Mouse (Mus musculus): ENCODE results near the gene Ube2o. TPM values are rescaled to one million over a fixed set of nuclear protein-coding genes. Genes with fewer than 3 reads are reported as not detected.

Gene Ube2o
- polyA plus RNA-seq, 1 experiment from 2014 or later: 21.7 TPM

DNA sequence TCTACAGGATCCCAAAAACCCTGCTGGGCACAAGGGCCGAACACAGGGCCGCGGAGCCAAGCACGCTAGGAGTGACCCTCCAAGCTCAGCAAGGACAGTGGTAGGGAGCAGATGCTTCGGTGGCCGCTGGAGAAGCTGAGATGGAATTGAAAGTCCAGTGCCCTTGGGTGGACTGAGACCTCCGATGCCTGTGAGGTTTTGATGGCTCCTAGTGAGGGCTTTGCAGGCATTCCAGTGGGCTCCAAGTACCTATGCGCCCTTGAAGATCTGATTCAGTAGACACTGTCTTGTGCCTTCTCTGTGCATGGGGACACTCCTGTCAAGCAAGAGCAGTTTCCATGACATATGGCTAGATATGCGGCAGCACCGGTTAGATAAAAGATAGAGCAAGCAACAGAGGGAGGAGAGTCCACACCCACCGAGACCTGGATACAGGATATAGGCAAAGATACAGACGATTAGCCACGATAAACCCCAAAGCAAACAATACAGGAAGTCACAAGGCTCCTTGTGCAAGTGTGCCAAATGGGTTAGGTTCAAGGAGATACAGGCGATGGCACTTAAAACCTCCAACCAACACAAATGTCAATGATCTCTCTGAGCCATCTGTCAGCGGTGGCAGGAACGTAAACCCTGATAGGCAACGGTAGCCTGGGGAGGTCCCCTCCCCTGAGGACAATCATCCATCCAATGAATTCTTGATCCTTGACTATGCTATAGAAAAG lies 74.9 kb downstream of the Ube2o start:
- H3K36me3 ChIP-seq: no peaks in the 10 kb centered on the region
- no peak overlapping the region for H3K9ac ChIP-seq (replicated peaks)
- 83% methylated on average over 17 of the region's 17 CpGs for WGBS
- no peak for ATAC-seq (ENCODE audit: insufficient number of reproducible peaks, insufficient read depth, low FRiP score, low TSS enrichment, low read depth)
- H3K4me2 ChIP-seq: no peak overlapping the region
- no peak overlapping the region for H3K4me3 ChIP-seq (replicated peaks)
- 0 out of 2 replicates have a peak, but pooled peaks cover 4% of the 10 kb centered on the region for H3K4me1 ChIP-seq (replicated peaks)
- H3K27ac ChIP-seq: no peak overlapping the region
- no peaks in the 10 kb centered on the region for H3K27me3 ChIP-seq
- H3K9me3 ChIP-seq: no peaks in the 10 kb centered on the region

DNA sequence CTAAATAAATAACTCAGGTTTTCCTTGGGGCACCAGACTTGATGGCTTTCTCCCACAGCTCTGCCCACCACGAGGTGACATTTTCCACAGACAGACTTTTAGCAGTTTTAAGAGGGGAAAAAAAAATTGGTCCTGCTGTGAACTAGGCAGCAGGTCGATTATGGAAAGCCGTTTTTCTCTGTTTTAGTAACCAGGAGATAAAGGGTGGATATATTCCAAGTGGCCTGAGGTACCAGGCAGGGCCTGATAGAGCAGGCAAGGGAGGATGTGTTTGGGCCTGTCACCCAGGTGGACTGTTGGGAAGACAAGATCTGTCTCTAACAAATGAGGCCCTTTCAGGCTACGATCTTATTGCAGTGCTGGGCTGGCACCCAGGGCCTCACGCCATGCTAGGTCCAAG lies 75.7 kb downstream of the Ube2o start:
- Histone ChIP-seq H3K27ac (no peak overlapping the region), H3K4me1 (replicated peaks) (0 out of 2 replicates have a peak, but pooled peaks cover 4% of the 10 kb centered on the region), H3K9ac (replicated peaks) (no peak overlapping the region), H3K27me3 (no peaks in the 10 kb centered on the region), H3K36me3 (no peaks in the 10 kb centered on the region), H3K9me3 (no peaks in the 10 kb centered on the region), H3K4me2 (no peak overlapping the region), H3K4me3 (replicated peaks) (no peak overlapping the region)
- WGBS: 65% methylated on average over 5 of the region's 5 CpGs
- no peak for ATAC-seq (ENCODE audit: insufficient number of reproducible peaks, insufficient read depth, low FRiP score, low TSS enrichment, low read depth)

DNA sequence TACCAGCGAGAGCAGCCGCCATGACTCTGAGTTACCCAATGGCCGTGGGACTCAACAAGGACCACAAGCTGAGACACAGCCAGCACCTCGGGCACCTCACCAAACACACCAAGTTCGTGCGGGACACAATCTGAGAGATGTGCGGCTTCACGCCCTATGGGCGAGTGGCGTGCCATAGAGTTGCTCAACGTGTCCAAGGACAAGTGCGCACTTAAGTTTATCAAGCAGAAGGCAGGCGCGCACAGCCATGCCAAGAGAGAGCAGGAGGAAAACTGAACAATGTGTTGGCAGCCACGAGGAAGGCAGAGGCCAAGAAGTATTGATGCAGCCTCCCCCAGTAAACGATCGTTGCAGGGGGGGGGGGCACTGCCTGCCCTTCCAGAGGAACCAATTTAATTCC lies 76.7 kb downstream of the Ube2o start:
- Histone ChIP-seq H3K4me2 (no peak overlapping the region), H3K4me3 (replicated peaks) (no peak overlapping the region), H3K36me3 (no peaks in the 10 kb centered on the region), H3K4me1 (replicated peaks) (0 out of 2 replicates have a peak, but pooled peaks cover 4% of the 10 kb centered on the region), H3K27me3 (no peaks in the 10 kb centered on the region), H3K27ac (no peak overlapping the region), H3K9ac (replicated peaks) (no peak overlapping the region), H3K9me3 (no peaks in the 10 kb centered on the region)
- no peak for ATAC-seq (ENCODE audit: insufficient number of reproducible peaks, insufficient read depth, low FRiP score, low TSS enrichment, low read depth)
- WGBS: 91% methylated on average over 17 of the region's 17 CpGs

DNA sequence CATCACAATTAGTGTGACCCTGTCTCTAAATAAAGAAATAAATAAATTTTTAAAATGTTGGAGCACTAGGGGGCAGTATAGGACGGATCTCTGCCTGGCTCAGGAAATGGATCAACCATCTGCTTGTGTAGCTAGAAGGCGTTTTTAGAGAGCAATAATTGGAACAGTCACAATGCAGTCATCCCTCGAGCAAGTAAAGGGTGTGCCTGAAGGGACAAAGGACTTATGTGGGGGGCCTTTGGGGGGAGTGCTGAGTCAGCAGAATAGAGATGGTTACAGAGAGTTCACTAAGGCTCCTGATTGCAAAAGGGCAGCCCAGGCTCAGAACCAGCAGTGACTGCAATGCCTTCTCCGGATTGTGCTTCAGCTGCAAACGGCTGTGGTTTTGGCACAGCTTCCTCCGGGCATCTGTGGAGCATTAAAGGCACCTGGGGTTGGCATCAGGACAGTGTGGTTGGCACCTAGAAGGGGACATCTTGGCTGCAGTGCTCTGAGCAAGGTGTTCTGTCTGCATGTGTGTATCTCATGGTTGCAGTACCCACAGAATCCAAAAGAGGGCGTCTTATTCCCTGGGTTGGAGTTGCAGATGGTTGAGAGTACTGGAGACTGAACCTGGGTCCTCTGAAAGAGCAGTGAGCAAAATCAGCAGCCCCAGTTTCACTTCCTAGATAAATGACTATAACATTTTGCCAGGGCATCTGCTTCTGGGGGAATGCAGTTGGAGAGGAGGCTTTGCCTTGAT lies 80.1 kb downstream of the Ube2o start:
- Histone ChIP-seq H3K4me1 (replicated peaks) (0 out of 2 replicates have a peak, but pooled peaks cover 3% of the 10 kb centered on the region), H3K27ac (no peak overlapping the region), H3K4me2 (no peak overlapping the region), H3K9ac (replicated peaks) (no peak overlapping the region), H3K36me3 (no peaks in the 10 kb centered on the region), H3K9me3 (no peaks in the 10 kb centered on the region), H3K27me3 (peaks cover 4% of the 10 kb centered on the region; the same call in 1 of the 2 replicates), H3K4me3 (replicated peaks) (no peak overlapping the region)
- 0 out of 2 replicates have a peak, but pooled peaks have one; percentile 26 for ATAC-seq (ENCODE audit: insufficient number of reproducible peaks, insufficient read depth, low FRiP score, low TSS enrichment, low read depth)
- 32% methylated on average over 7 of the region's 7 CpGs for WGBS

DNA sequence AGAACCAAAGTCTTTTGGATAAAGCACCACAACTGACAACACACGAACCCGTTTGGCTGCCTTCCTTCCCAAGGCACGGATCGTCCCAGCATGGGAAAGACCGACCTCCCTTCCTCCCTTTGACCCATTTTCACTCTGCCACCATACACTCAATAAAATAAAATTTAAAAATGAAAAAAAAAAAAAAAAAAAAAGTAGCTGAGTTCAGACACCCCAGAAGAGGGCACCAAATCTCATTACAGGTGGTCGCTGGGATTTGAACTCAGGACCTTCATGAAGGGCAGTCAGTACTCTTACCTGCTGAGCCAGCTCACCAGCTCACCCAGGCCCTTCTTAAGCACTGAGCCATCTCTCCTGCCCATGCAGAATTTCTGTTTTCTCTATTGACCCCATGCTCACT lies 82.2 kb downstream of the Ube2o start:
- no peak for ATAC-seq (ENCODE audit: insufficient number of reproducible peaks, insufficient read depth, low FRiP score, low TSS enrichment, low read depth)

DNA sequence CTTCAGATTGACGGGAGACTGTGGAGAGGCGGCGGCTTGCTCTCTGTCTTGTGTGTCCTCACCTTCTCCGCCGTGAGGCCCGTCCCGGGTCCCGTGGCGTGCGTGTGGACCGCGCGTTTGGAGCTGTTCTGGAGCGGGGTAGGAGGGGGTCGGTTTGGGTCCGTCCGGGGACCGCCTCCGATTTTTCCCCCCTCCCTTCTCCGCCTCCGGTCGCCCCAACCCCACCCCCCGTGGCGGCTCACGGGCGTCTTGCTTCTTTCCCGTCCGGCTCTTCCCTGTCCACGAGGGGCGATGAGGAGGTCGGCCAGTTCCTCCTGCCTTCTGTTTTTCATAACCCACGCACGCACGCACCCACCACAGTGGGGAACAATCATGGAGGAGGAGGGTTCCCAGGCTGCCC lies 82.7 kb downstream of the Ube2o start:
- Histone ChIP-seq H3K9ac (replicated peaks) (peak overlapping the region; percentile 44; the same call in 1 of the 2 replicates), H3K27ac (no peak overlapping the region), H3K4me1 (replicated peaks) (peaks cover 7% of the 10 kb centered on the region; the same call in 1 of the 2 replicates), H3K4me2 (peak overlapping the region; percentile 48), H3K27me3 (peaks cover 4% of the 10 kb centered on the region; the same call in 1 of the 2 replicates), H3K36me3 (no peaks in the 10 kb centered on the region), H3K4me3 (replicated peaks) (peak overlapping the region; percentile 27), H3K9me3 (no peaks in the 10 kb centered on the region)
- WGBS: 31% methylated on average over 33 of the region's 34 CpGs
- ATAC-seq (ENCODE audit: insufficient number of reproducible peaks, insufficient read depth, low FRiP score, low TSS enrichment, low read depth): no peak

More for the DNA sequence above, 82.2 kb downstream of the Ube2o start:
- Histone ChIP-seq H3K27me3 (peaks cover 4% of the 10 kb centered on the region; the same call in 1 of the 2 replicates), H3K4me1 (replicated peaks) (peaks cover 7% of the 10 kb centered on the region; the same call in 1 of the 2 replicates), H3K4me2 (peak overlapping the region; percentile 48), H3K9ac (replicated peaks) (no peak overlapping the region), H3K9me3 (no peaks in the 10 kb centered on the region), H3K4me3 (replicated peaks) (peak overlapping the region; percentile 27; the same call in 1 of the 2 replicates), H3K27ac (no peak overlapping the region), H3K36me3 (no peaks in the 10 kb centered on the region)
- WGBS: 35% methylated on average over 6 of the region's 6 CpGs

DNA sequence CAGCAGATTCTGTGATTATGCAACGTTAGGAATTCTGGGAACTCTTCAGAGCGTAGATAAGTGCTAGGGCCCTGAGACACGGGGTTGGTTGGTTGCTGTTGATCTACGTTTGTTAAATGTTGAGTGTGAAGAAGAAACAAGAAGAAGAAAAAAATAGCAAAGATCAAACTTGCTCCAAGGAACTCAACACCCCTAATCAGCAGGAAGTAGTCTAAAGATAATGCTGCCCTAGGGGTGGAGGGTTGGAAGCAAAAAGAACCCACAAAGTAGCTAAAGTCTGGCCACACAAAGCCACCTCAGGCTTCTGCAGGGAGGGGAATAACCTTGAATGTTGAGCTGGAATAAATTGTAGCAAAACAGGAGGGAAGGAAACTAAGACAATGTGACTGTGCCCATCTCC lies 83.9 kb downstream of the Ube2o start:
- H3K4me1 ChIP-seq (replicated peaks): peaks cover 7% of the 10 kb centered on the region; the same call in 1 of the 2 replicates
- no peak overlapping the region for H3K4me3 ChIP-seq (replicated peaks)
- no peak for ATAC-seq (ENCODE audit: insufficient number of reproducible peaks, insufficient read depth, low FRiP score, low TSS enrichment, low read depth)
- H3K27ac ChIP-seq: no peak overlapping the region
- no peaks in the 10 kb centered on the region for H3K36me3 ChIP-seq
- H3K4me2 ChIP-seq: no peak overlapping the region
- H3K9ac ChIP-seq (replicated peaks): no peak overlapping the region
- H3K9me3 ChIP-seq: no peaks in the 10 kb centered on the region
- peaks cover 4% of the 10 kb centered on the region; the same call in 1 of the 2 replicates for H3K27me3 ChIP-seq
- WGBS: 89% methylated on average over 4 of the region's 4 CpGs

DNA sequence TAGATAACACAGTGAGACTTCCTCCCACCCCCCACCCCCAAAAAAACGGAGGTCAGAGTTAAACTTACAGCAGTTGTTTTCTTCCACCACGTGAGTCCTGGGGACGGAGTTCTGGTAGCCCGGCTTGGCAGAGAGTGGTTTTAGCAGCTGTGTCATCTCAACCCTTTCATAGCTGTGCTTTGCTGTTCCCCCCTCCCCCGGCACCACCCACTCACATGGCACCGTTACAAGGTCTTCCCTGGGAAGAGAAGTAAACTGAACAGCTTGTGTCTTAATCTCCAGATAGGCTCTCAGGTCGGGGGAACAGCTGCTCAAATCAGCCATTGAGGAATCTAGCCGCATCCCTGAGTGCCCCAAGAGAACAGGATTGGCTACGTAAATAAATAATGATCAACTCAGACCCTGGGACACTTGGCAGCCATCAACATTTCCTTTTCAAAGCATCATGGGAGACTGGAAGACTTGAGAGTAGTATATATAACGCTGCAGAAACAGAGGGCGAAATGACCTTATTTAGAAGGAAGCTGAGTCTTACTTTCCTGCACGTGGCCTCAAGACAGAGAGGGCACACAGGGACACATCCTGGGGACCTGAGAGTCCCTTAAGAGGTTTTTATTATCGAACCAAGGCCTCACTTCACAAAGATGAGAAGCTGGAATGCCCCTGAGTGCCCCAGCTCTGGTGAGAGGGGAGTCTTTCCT lies 86.6 kb downstream of the Ube2o start:
- 72% methylated on average over 13 of the region's 13 CpGs for WGBS
- Histone ChIP-seq H3K4me3 (replicated peaks) (no peak overlapping the region), H3K36me3 (no peaks in the 10 kb centered on the region), H3K9me3 (no peaks in the 10 kb centered on the region), H3K27me3 (peaks cover 4% of the 10 kb centered on the region; the same call in 1 of the 2 replicates), H3K4me1 (replicated peaks) (peaks cover 9% of the 10 kb centered on the region), H3K4me2 (no peak overlapping the region), H3K9ac (replicated peaks) (0 out of 2 replicates have a peak overlapping the region, but pooled peaks have one; percentile 8), H3K27ac (peak overlapping the region; percentile 50; the same call in 1 of the 2 replicates)
- ATAC-seq (ENCODE audit: insufficient number of reproducible peaks, insufficient read depth, low FRiP score, low TSS enrichment, low read depth): no peak

DNA sequence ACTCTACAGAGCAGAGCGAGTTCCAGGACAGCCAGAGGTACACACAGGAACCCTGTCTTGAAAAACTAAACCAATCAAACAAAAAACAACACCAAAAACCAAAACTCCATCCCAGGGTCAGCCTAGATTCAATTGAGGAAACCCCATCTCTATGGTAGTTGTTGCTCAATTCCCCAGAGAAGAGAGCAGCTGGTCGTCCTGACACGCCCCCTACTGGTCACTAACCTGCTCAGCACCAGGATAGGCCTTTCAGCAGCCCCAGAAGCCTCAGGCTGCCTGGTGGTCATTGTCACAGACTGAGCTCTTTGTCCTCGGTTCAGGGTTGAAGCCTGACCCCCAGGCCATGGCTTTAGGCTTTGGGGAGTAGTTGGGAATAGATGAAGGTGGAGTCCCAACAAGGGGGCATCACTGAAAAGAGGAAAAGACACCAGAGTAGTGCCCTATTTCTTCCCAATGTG lies 87.4 kb downstream of the Ube2o start, which contains the start of gene Prpsap1:
Gene Prpsap1 (minus strand): TSS at position 408 of the 458 bp plus-strand sequence.
- H3K9ac ChIP-seq (replicated peaks): 0 out of 2 replicates have a peak within 1 kb of the TSS, but pooled peaks have one; percentile 8
- WGBS: 24% methylated on average over 4 of the region's 4 CpGs
- no peaks in the 10 kb centered on the region for H3K9me3 ChIP-seq
- H3K27me3 ChIP-seq: peaks cover 4% of the 10 kb centered on the region; the same call in 1 of the 2 replicates
- no peaks in the 10 kb centered on the region for H3K36me3 ChIP-seq
- peaks cover 14% of the 10 kb centered on the region for H3K4me1 ChIP-seq (replicated peaks)
- H3K4me3 ChIP-seq (replicated peaks): no peak within 1 kb of the TSS
- H3K27ac ChIP-seq: peak within 1 kb of the TSS; percentile 50; the same call in 1 of the 2 replicates
- no peak for ATAC-seq (ENCODE audit: insufficient number of reproducible peaks, insufficient read depth, low FRiP score, low TSS enrichment, low read depth)
- H3K4me2 ChIP-seq: no peak within 1 kb of the TSS

DNA sequence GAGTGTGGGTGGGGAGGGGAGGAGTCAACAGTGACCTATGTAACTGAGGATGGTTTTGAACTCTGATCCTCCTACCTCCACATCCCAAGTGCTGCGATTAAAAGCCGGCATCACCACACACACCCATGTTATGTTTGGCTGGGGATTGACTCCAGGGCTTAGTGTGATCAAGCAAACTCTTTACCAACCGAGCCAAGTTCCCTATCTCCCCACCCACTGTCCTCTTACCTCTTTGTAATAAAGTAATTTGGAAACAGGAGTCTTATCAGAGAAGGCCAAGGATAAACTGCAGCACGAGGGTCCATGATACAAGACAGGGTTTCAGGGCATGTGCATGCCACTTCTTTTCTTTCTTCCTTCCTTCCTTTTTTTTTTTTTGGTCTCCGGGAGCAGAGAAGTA lies 88.1 kb downstream of the Ube2o start:
- Histone ChIP-seq H3K4me2 (no peak overlapping the region), H3K9me3 (no peaks in the 10 kb centered on the region), H3K4me3 (replicated peaks) (no peak overlapping the region), H3K27ac (no peak overlapping the region), H3K4me1 (replicated peaks) (peaks cover 12% of the 10 kb centered on the region), H3K36me3 (peaks cover 4% of the 10 kb centered on the region; the same call in 1 of the 2 replicates), H3K27me3 (peaks cover under 1% of the 10 kb centered on the region; the same call in 1 of the 2 replicates), H3K9ac (replicated peaks) (no peak overlapping the region)
- WGBS: 84% methylated on average over 5 of the region's 5 CpGs
- no peak for ATAC-seq (ENCODE audit: insufficient number of reproducible peaks, insufficient read depth, low FRiP score, low TSS enrichment, low read depth)

Data from limb, embryonic 12.5 days (tissue).